Mouse (Mus musculus): ENCODE results near the gene F12.

- TF ChIP-seq CTCF (IDR thresholded peaks at IDR 0.05; ENCODE audit: extremely low read depth, insufficient read length, insufficient replicate concordance, low read depth, low read length) (no peak), POLR2A (IDR thresholded peaks at IDR 0.05; ENCODE audit: low read depth, low read length) (no peak)
These were observed 48.1 kb upstream of the F12 start for GRCm38 (mm10) chr13:55474621-55475069.
